Mouse (Mus musculus): ENCODE measurements around the gene Proser1. TPM values are rescaled to one million over a fixed set of nuclear protein-coding genes. Genes with fewer than 3 reads are reported as not detected.

Proser1 gene
- 0.74 and 0.83 TPM in 2 replicates for polyA plus RNA-seq (2012)

DNA sequence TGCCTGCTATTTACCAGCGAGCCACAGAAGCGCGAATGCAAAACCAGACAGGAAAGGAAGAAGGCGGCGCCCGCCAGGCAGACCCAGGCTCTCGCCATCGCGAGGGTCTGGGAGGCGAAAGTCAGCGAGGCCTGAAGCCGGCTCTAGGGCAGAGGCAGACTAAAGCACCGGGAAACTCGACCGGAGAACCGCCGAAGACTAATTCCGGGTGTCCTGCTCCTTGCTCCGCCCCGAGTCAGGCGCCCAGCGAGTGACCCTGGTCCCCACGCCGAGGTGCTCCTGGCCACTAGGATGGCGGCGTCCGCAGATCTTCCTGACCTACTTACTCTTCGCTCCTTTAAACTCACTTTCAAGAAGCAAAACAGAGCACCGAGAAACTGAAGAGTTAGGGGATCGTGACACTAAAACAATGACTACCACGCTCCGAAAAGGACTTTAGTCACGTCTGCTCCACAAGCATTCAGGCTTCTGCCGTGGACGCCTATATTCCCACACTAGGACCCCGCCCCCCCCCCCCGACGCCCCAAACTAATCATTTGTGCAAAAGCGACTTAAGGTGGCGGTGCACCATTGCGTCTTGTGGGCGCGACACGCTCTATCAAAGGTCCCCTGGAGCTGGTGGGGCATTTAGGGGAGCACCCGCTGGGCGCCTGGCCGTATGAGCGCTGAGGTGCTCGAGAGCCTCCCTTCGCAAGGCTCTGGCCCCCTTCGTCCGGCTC lies at the start of gene Proser1, which contains the start of gene Nhlrc3:
Gene Proser1 (plus strand): TSS at position 621 of the 719 bp plus-strand sequence.
Gene Nhlrc3 (minus strand): TSS at position 287 of the 719 bp plus-strand sequence.
- Histone ChIP-seq H3K36me3 (ENCODE audit: control insufficient read depth) (peaks cover 23% of the 10 kb centered on the region), H3K4me1 (ENCODE audit: control insufficient read depth) (peaks cover 38% of the 10 kb centered on the region), H3K27me3 (ENCODE audit: control insufficient read depth) (no peaks in the 10 kb centered on the region), H3K9me3 (ENCODE audit: control insufficient read depth, low read length) (no peaks in the 10 kb centered on the region), H3K4me3 (replicated peaks) (peak within 1 kb of the TSS; percentile 93)
- TF ChIP-seq GATA1 (IDR thresholded peaks at IDR 0.05; ENCODE audit: low read length) (no peak), TAL1 (IDR thresholded peaks at IDR 0.05; ENCODE audit: low read length) (no peak)

DNA sequence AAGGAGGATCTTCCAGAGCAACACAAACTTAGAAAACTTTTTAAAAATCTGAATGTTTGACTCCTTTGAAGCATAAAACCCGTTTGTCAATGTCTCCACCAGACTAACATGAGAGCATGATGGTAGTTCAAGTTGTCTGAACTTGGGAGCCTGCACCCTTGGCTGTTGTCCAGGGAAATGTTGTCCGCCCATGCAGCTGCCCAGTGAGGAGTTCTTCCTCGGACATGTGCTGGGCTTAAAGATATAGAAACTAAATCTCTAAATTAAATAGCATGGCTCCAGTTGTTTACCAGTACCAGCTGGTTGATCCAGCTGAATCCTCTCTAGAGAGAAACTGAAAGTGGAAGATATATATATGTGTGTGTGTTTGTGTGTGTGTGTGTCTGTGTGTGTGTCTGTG lies 49.5 kb upstream of the Proser1 start:
- Histone ChIP-seq H3K9me3 (ENCODE audit: control insufficient read depth, low read length) (no peaks in the 10 kb centered on the region), H3K4me3 (replicated peaks) (no peak overlapping the region), H3K27me3 (ENCODE audit: control insufficient read depth) (no peaks in the 10 kb centered on the region), H3K4me1 (ENCODE audit: control insufficient read depth) (no peaks in the 10 kb centered on the region), H3K36me3 (ENCODE audit: control insufficient read depth) (no peaks in the 10 kb centered on the region)
- TF ChIP-seq GATA1 (IDR thresholded peaks at IDR 0.05; ENCODE audit: low read length) (no peak), TAL1 (IDR thresholded peaks at IDR 0.05; ENCODE audit: low read length) (no peak)

DNA sequence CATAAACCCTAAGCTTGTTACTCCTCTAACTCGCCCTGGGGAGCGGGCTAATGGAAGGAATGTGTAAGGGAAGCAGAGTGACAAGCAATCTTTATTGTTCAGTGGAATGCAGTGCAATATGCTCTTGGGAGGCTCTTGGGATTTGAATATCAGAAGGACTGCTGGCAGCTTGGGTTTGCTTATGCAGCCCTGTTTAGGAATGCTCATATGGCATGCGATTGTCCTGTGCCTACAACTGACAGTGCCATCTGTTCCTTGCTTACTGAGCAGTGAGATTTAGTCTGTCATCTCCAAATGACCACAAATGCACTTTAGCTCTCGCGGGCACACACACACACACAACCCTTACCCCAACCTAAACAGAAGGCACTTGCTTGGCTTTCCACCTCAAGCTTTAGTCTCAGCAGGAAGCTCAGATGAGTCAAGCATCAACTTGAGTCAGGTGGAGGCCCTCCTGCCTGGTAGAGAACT lies 47.4 kb upstream of the Proser1 start:
- Histone ChIP-seq H3K9me3 (ENCODE audit: control insufficient read depth, low read length) (no peaks in the 10 kb centered on the region), H3K36me3 (ENCODE audit: control insufficient read depth) (no peaks in the 10 kb centered on the region), H3K4me3 (replicated peaks) (no peak overlapping the region), H3K27me3 (ENCODE audit: control insufficient read depth) (no peaks in the 10 kb centered on the region), H3K4me1 (ENCODE audit: control insufficient read depth) (no peaks in the 10 kb centered on the region)
- TF ChIP-seq TAL1 (IDR thresholded peaks at IDR 0.05; ENCODE audit: low read length) (no peak), GATA1 (IDR thresholded peaks at IDR 0.05; ENCODE audit: low read length) (no peak)

DNA sequence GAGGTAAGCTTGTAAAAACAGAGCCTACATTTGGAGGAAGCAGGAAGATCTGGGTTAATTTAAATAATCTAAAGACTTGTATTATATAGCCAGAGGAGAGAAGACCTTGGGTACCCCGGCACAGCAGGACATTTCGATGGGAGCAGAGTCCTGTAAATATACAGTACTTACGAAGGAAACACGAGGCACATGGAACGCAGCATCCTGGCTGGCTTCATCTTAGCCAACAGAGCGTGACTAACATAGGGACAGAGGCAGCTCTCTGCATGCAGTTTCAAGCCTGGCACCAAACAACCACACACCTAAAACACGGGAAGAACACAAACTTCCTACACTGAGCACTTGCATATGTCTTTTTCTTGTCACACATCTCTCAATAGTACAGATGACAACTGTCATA lies 45.8 kb upstream of the Proser1 start:
- Histone ChIP-seq H3K4me3 (replicated peaks) (no peak overlapping the region), H3K27me3 (ENCODE audit: control insufficient read depth) (no peaks in the 10 kb centered on the region), H3K9me3 (ENCODE audit: control insufficient read depth, low read length) (no peaks in the 10 kb centered on the region), H3K4me1 (ENCODE audit: control insufficient read depth) (no peaks in the 10 kb centered on the region), H3K36me3 (ENCODE audit: control insufficient read depth) (no peaks in the 10 kb centered on the region)
- no peak for TF ChIP-seq TAL1 (IDR thresholded peaks at IDR 0.05; ENCODE audit: low read length)
- no peak for TF ChIP-seq GATA1 (IDR thresholded peaks at IDR 0.05; ENCODE audit: low read length)

DNA sequence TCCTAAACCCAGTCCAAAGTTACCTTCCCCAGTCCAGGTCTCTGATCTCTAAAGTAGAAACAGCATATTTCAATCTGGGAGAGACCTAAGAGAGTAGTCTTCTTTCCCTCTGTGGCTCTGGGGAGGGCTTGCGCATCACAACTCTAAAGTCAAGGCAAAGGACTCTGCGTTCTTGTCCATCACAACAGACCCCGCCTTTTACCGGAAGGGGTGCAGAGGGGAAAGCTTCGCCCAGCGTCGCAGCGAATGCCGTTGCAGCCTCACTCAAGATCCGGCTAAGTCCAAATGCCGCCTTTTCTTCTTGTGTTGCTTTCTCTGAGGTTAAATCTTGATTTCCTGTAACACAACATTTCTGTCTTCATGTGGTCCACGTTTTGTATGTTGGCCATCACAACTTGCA lies 41.8 kb upstream of the Proser1 start:
- H3K4me1 ChIP-seq (ENCODE audit: control insufficient read depth) = no peaks in the 10 kb centered on the region
- no peaks in the 10 kb centered on the region for H3K36me3 ChIP-seq (ENCODE audit: control insufficient read depth)
- TF ChIP-seq GATA1 (IDR thresholded peaks at IDR 0.05; ENCODE audit: low read length) = no peak
- TF ChIP-seq TAL1 (IDR thresholded peaks at IDR 0.05; ENCODE audit: low read length) = no peak
- H3K4me3 ChIP-seq (replicated peaks) = no peak overlapping the region
- H3K9me3 ChIP-seq (ENCODE audit: control insufficient read depth, low read length) = no peaks in the 10 kb centered on the region
- no peaks in the 10 kb centered on the region for H3K27me3 ChIP-seq (ENCODE audit: control insufficient read depth)

DNA sequence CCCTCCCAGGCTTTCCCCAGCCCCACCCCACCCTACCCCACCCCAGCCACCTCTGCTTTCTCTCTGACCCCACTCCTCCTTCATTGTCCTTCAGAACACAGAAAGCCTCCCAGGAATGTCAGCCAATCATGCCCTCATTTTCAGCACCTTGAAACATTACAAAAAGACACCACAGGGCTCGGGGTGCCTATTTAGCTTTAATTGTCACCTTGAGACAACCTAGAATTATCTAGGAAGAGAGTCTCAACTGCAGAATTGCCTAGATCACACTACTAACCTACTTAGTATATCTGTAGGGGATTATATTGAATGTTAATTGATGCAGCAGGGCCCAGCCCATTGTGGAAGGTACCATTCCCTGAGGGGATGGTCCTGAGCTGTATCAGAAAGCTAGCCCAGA lies 40.8 kb upstream of the Proser1 start:
- no peak overlapping the region for H3K4me3 ChIP-seq (replicated peaks)
- no peaks in the 10 kb centered on the region for H3K4me1 ChIP-seq (ENCODE audit: control insufficient read depth)
- no peaks in the 10 kb centered on the region for H3K27me3 ChIP-seq (ENCODE audit: control insufficient read depth)
- H3K9me3 ChIP-seq (ENCODE audit: control insufficient read depth, low read length) = no peaks in the 10 kb centered on the region
- no peaks in the 10 kb centered on the region for H3K36me3 ChIP-seq (ENCODE audit: control insufficient read depth)
- no peak for TF ChIP-seq TAL1 (IDR thresholded peaks at IDR 0.05; ENCODE audit: low read length)
- TF ChIP-seq GATA1 (IDR thresholded peaks at IDR 0.05; ENCODE audit: low read length) = no peak

DNA sequence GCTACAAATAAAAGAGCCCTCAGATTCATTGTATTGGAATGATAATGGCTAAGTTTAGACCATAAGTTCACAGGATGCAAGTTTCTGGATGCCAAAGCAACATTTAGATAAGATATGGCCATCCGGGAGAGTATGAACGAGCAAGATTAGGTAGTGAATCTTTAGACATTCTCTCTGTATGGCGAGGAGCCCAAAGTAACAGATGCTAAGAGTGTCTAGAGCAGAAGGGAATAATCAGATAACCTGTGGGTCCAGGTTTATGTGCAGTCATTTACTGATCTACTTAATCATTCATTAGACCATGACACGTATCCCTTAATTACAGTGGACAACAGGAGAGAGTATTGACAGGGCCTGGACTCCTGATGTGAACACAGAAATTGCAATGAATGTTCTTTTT lies 39.9 kb upstream of the Proser1 start:
- Histone ChIP-seq H3K4me1 (ENCODE audit: control insufficient read depth) (no peaks in the 10 kb centered on the region), H3K9me3 (ENCODE audit: control insufficient read depth, low read length) (no peaks in the 10 kb centered on the region), H3K36me3 (ENCODE audit: control insufficient read depth) (no peaks in the 10 kb centered on the region), H3K4me3 (replicated peaks) (no peak overlapping the region), H3K27me3 (ENCODE audit: control insufficient read depth) (no peaks in the 10 kb centered on the region)
- TF ChIP-seq TAL1 (IDR thresholded peaks at IDR 0.05; ENCODE audit: low read length) (no peak), GATA1 (IDR thresholded peaks at IDR 0.05; ENCODE audit: low read length) (no peak)

DNA sequence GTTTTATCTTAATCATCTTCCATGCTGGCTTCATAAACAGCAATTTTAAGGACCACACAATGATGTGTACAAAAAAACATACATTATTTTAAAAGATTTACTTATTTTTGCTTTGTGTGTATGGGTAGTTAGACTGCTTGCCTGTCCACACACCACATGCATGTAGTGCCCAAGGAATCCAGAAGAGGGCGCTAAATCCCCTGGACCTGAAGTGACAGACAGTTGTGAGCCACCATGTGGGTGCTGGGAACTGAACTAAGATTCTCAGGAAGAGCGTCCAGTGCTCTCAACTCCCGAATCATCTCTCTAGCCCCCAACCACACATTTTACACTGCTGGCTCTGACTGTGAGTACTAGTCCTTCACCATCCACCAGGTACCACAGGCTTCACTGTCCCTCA lies 28.9 kb upstream of the Proser1 start:
- H3K9me3 ChIP-seq (ENCODE audit: control insufficient read depth, low read length) = peaks cover 7% of the 10 kb centered on the region; the same call in 1 of the 2 replicates
- H3K4me3 ChIP-seq (replicated peaks) = no peak overlapping the region
- no peaks in the 10 kb centered on the region for H3K36me3 ChIP-seq (ENCODE audit: control insufficient read depth)
- TF ChIP-seq GATA1 (IDR thresholded peaks at IDR 0.05; ENCODE audit: low read length) (no peak), TAL1 (IDR thresholded peaks at IDR 0.05; ENCODE audit: low read length) (no peak)
- H3K4me1 ChIP-seq (ENCODE audit: control insufficient read depth) = no peaks in the 10 kb centered on the region
- no peaks in the 10 kb centered on the region for H3K27me3 ChIP-seq (ENCODE audit: control insufficient read depth)

DNA sequence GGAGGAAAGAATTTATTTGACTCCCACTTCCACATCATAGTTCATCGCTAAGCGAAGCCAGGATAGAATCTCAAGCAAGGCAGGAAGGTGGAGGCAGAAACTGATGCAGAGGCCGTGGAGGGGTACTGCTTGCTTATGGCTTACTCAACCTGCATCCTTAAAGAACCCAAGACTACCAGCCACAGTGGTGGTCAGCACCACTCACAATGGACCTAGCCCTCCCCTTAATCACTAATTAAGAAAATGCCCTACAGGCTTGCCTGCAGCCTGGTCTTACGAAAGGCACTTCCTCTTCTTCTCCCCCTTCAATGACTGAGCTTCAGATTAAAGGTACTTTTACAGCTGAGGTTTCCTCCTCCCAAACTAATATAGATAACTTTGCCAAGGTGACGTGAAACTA lies 26.9 kb upstream of the Proser1 start:
- Histone ChIP-seq H3K36me3 (ENCODE audit: control insufficient read depth) (no peaks in the 10 kb centered on the region), H3K4me3 (replicated peaks) (no peak overlapping the region), H3K27me3 (ENCODE audit: control insufficient read depth) (no peaks in the 10 kb centered on the region), H3K4me1 (ENCODE audit: control insufficient read depth) (no peaks in the 10 kb centered on the region), H3K9me3 (ENCODE audit: control insufficient read depth, low read length) (peaks cover 7% of the 10 kb centered on the region; the same call in 1 of the 2 replicates)
- no peak for TF ChIP-seq TAL1 (IDR thresholded peaks at IDR 0.05; ENCODE audit: low read length)
- no peak for TF ChIP-seq GATA1 (IDR thresholded peaks at IDR 0.05; ENCODE audit: low read length)

Measured in erythroblast, embryonic 14.5 days (primary cell).